Mouse (Mus musculus) inflammation-experienced regulatory T-cells, adult 6 months (primary cell): Measurements from ENCODE around the gene Zfp931. TPM values are rescaled to one million over a fixed set of nuclear protein-coding genes. Genes with fewer than 3 reads are reported as not detected.
"Not testable (repeated sequence)": the region's sequence is repeated elsewhere in the genome, so short reads cannot be mapped to it uniquely, and the experiment has no call there.

Experiments
- ATAC-seq: one replicate; pipeline ENCODE4 v1.8.0; 2017
- polyA plus RNA-seq, 3 experiments: library from polyadenylated mRNA; unstranded; fragments of 100-300 nt; shearing (Covaris generic); gene quantifications; one replicate each; pipeline ENCODE4 v1.2.1; 2017

Gene Zfp931
- 10 to 100 TPM in 1 of 3 experiments, 1 to 10 TPM in 2; 6.3 to 10.2 (median 8.3) TPM for polyA plus RNA-seq

GRCm38 (mm10) chr2:178078166-178078717 is at the start of gene Zfp931:
TSS of gene Zfp931 (minus strand) at chr2:178078476.
- not testable (repeated sequence) for ATAC-seq

DNA sequence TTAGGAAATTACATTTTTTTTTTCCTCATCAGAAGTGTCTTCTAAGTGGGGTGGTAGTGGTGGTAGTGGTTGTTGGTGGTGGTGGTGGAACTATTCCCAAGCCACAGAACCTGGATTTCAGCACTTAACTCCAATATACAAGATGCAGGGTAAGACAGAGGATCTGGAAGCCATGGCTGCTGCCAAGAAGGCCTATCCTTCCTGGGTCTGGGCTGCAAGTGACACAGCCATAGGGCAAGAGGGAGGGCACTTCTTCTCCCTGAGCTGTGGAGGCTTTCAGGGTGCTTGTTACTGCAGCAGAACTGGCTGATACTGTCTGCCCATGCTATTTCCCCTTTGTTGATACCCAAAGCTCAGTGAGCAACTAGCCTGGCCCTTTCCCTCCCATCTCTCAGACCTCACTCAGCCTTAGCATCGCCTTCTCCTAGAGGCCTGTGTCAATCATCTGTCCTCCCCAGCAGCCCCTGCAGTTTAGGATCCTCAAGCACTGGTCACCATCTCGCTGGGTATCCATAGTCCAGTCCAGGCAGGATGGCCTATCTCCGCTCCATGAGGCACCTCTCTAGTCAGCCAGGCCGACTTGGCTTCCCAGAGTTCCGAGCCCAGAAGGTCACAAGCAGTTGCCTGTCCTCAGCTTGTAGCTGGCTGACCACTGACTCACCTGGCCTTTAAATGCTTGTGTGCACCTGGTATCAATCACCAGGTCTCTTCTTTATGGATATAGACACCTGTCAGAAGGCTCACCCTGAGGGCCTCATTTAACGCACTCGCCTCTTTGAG is 48.0 kb upstream of the Zfp931 start:
- no peak for ATAC-seq

DNA sequence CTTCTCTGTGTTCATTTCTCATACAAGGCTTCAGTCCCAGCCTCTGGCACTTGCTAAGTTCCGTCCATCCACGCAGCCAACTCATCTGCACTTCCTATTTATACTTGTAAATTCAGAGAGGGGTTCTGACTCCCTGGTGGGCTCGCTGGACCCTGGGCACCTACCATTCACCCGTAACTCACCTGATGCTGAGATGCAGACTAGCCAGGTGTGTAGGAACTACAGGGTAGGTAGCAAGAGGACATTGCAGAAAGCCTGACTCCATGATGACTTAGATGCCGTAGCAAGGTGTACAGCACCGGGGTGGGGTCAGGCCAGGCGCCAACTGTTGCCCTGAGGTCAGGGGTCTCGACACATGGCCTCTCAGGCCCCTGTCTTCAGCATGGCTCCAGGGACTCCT is 47.2 kb upstream of the Zfp931 start:
- no peak for ATAC-seq

DNA sequence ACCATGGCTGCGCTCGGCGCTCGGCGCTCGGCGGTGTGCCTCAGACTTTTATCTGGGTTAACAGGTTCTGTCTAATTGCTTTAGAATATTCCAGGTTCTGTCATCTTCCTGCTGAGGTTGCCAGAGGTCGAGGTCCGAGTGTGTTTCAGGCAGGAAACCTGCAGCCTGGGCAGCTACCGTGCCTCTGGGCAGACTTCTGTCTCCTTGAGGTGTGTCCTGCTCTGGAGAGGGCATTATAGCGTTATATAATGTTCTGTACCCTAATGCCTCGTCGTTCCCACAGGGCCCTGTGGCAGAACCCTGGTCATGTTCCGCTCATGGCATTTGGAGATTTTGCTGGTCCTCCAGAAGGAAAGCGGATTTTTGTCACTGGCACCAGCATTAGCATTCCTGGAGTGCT is 45.2 kb upstream of the Zfp931 start:
- no peak for ATAC-seq

DNA sequence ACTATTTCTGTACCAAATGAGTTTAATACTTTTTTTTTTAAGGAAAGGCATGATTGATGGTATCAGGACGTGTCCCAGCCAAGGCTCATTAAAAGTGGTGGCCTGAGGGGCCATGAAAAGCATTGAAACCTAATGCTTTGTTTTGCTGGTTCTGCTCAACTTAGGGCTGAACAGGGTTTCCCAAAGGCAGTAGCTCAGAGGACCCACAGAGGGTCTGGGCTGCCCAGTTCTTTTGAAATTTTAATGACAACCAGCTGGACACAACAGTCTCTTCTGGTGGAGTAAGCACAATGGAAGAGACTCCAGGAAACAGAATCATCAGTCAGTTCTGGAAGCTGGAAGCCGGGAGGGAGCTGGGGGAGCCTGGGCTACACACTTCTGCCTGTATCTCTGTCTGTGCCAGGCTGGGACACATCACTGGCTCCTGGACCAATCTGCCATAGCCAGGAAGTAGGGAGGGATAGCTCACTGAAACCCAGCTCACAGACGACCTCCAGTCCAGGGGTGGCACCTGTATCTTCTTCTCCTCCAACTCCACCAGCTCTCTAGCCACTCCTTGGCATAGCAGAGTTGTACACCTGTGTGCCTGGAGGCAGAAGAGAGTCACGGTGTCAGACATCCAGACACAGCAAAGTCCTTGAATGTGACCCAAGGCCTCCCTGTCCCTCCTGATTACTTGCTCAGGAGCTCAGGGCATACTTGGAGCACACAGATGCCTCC is 43.8 kb upstream of the Zfp931 start:
- no peak for ATAC-seq

DNA sequence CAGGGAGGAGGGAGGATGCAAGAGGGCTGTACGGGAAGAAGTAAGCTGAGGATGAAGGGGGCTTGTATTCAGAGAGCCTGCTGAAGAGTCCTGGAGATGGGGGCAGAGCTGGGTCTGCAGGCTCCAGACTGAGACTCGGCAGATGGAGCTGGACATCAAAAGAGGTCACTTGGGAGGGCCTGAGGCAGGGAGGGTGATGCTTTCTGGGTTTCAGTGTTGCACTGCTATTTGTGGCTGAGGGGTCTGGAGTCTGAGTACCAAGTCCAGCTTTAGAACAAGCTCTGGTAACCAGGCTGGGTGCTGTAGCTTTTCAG is 43.1 kb upstream of the Zfp931 start:
- ATAC-seq: no peak

- ATAC-seq: no peak
Measured at GRCm38 (mm10) chr2:178120651-178121374, 42.5 kb upstream of the Zfp931 start.

GRCm38 (mm10) chr2:178120356-178120645 is 42.0 kb upstream of the Zfp931 start:
- ATAC-seq: no peak

DNA sequence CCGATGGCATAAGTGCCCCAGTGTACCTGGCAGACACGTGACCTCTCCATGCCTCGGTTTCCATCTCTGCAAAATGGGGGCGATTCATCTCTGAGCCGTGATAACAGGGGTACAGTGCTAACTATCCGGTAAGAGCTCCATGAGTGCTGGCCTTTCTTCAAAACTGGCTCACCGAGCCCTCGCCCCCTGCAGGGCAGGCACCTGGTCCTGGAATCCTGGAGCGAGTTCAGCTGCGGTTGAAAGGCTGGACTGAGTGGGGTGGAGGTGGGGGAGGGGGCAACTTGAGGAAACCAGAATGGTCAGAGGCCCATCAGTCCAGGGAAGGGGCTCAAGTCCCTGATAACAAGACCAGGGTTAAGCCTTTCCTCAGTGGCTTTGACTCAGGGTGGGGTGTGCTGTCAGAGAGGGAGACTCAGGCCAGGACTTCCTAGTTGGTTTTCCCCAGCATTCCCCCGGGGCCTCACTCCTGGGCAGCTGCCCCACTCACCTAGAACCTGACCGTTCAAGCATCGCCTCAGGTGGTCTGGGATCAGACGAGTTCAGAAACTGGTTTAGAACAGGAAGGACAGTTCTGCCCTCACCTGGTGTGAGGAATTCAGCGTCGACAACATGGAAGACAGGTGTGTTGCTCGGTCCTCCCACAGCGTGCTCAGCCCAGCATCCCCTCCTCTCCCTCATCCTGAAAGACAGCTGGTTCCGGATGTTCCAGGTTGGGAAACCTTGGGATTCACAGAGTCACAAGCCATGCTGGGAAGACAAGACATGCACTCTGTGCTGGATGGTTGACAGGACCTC is 41.5 kb upstream of the Zfp931 start:
- no peak for ATAC-seq

DNA sequence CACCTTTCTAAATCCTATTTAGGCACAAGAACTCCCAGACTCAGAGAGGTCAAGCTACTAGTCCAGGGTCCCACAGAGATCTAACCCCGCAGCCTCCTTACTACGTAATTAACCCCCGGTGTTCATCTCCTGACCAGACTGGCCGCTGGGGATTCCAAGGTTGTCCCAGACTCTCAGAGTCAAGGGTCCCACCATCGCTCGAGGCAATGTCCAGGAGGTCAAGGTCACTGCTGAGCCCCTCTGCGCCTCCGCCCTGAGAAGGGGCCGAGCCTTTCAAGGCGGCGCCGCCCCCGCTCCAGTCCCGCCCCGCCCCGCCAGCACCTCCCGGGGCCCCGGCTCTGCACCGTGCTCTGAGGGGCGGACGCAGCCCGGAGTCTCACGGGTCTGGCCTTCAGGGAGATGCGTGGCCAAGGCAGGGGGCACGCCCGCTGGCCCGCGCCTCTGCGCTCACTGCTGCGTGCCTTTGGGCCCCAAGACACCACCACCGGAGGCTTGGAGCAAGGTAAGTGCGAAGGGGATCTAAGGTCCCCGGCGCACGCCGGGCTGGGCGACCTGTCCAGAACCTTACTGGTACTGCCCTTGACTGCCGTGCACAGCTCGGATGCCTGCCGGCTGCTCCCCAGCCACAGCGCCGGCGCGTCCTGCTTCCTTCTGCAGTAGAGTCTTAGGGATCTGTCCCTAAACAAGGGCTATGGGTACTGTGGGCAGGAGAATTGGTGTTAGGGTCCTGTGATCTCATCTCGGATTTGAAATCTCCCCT is 40.7 kb upstream of the Zfp931 start, which contains the start of gene Phactr3:
Gene Phactr3, plus strand, starts transcription at position 175 of the 760 bp plus-strand sequence.
- ATAC-seq: no peak

GRCm38 (mm10) chr2:178117946-178118345 is 39.7 kb upstream of the Zfp931 start:
- ATAC-seq: no peak

GRCm38 (mm10) chr2:178101957-178102356 is 23.7 kb upstream of the Zfp931 start:
- ATAC-seq: peak; percentile 58

DNA sequence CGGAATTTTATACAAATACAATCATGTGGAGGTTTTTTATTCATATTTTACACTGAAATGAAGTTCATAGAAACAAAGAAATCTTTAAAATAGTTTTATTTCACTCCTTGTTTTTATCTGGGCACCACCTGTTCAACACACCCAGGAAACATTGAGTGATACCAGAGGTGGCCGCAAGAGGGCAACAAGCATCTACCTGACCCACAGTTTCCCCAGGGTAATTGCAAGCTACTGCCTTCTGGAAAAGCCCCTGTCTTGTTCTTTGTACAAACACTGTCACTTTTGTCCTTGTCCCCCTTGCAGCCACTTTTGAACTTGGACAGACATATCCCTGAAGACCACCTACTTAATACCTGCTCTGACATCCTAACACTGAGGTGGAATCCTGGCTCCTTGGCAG is 19.7 kb upstream of the Zfp931 start:
- peak; percentile 77 for ATAC-seq

DNA sequence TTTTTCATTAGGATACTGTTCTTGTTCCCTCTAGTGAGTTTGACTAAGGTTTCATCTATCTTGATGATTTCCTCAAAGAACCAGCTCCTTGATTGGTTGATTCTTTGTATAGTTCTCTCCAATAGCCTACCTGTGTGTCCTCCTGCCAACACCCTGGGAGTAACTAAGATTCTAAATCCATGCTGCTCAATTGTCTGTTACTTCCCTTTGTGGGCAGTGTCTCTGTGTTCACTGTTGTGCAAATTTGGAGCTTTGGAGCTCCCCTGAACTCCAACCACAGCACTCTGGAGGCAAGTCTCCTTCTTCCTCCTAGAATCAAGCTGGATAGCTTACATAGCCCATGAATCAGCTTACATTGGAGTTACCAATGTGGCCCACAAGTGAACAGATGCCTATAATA is 11.3 kb upstream of the Zfp931 start:
- no peak for ATAC-seq

- peak; percentile 82 for ATAC-seq
Measured at GRCm38 (mm10) chr2:178058195-178058594, 20.1 kb downstream of the Zfp931 start.

DNA sequence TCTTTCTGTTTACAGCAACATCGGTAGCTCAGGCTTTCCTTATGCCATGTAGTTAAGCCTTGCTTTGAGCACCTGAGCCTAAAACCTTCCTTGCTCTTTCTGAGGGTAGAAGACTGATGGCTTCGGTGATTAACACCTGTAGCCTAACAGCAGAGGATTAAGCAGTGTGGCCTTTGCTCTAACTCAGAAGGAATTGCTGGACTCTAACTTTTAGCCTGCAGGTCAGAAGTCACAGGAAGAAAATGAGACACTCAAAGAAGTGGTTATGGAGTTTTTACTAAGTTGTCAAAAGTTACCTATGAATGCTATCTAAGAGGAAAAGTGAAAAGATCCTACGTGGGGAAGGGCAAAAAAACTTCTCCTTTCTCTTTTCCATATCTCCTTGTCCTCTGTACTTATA is 50.7 kb downstream of the Zfp931 start:
- not testable (repeated sequence) for ATAC-seq

DNA sequence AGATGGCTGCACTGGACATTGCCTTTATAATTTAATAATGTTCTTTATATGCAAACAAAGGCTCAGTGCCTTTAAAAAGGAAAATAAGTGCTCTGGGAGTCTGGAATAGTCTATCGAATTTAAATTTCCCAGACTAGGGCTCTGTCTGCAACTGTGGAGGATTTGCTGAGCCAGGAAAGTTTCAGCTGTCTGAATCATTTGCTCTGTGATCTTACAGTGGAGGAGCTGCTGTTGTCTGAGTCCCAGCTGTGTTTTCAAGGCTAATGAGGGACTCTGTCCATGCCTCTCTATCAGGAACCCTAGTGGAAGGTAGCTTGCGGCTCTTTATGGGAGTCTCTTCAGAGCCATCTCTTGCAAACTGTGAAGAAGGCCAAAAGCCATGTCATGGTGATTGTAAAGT is 54.4 kb downstream of the Zfp931 start:
- not testable (repeated sequence) for ATAC-seq

DNA sequence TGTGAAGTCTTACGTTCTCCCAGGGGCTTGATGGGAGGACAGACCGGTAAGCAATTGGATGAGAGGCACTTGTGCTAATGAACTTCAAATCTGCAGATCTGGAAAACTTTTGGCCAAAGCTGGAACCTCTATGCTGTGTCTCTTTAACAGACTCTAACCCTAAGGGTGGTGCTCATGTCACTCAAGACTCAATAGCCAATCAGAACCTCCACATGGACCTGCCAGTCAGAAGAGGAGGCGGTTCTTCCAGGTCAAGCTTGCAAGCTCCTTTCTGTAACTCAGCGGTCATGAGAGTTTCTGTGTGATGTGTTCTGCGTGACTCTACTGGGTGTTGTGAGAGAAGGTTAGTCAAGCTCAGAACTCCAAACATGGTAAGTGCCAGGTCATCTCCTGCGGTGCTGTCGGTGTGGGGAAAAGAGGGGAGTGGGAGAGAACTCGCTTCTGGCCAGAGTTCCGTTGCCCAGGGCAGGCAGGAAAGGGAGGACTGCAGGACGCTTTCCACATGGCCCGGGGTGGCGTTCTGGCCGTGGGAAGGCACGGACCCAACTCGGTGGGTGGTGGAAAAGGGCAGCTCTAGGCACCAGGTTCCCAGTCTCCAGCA is 55.2 kb downstream of the Zfp931 start, which contains the start of gene Zfp971:
Gene Zfp971, plus strand, starts transcription at position 274 of the 601 bp plus-strand sequence.
- ATAC-seq: not testable (repeated sequence)

DNA sequence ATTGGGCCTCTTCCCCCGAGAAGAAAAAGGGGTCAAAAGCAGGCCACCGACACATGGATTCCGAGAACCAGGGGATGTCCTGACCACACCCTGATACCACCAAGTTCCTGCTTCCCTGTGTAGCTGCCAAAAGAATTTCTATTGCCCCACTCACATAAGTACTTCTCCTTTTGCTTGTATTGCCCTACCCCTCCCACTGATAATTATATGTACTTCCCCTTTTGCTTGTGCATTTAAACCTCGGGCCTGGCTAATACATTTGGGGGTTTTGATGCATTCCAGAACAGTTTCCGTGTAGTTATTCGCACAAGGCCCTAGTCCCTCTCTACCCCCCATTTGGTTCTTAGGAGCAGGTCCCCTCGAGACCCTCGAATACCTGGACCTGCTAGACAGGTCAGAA is 57.5 kb downstream of the Zfp931 start:
- ATAC-seq: not testable (repeated sequence)

DNA sequence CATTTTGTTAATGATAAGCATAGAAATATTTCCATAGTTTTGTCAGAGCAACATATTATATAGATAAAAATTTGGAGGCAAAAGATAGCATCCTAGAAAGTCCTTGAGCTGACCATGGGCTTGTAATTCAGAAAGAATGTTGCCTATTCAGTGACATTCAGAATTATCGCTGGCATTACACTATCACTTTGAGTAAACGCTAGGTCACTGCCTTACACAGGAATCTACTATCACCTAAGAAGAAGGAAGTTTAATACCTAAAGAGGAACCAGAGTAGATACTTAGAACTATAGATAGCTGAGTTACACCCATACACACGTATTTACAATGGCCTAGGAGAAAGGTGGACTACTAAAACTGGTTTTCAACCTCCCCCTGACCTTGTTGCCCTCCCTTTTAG is 58.8 kb downstream of the Zfp931 start:
- ATAC-seq: not testable (repeated sequence)
